Mouse (Mus musculus) MEL (cell line): Measurements from ENCODE around the gene Iqschfp. TPM values are rescaled to one million over a fixed set of nuclear protein-coding genes. Genes with fewer than 3 reads are reported as not detected.

Experiments used
- DNase-seq: peaks from one replicate; pipeline ENCODE4 v3.0.0; 2011; ENCODE audit warnings: low read depth, low spot score
- H3K27ac ChIP-seq: 2 replicates; pipeline ENCODE4 v1.5.1; 2012; ENCODE audit warnings: low read depth, mild to moderate bottlenecking, control low read depth, low read length, moderate library complexity; ENCODE audit not compliant: control insufficient read depth
- H3K27me3 ChIP-seq, 2 experiments: fragments of 150-350 bp in 1 of 2; sonication (generic) in 1 of 2; 2 replicates each; pipeline ENCODE4 v1.6.1; 2012; ENCODE audit warnings: low read length in 2 of 2, mild to moderate bottlenecking in 2 of 2, improper control_type of control experiment in 1 of 2, moderate library complexity in 1 of 2; ENCODE audit not compliant: insufficient read depth in 2 of 2, control insufficient read depth in 1 of 2
- H3K36me3 ChIP-seq, 2 experiments: 2 replicates each; pipeline ENCODE4 v1.6.1; 2012 to 2014; ENCODE audit warnings: low read length in 2 of 2, improper control_type of control experiment in 1 of 2, inconsistent platforms in 1 of 2, mild to moderate bottlenecking in 1 of 2; ENCODE audit not compliant: insufficient read depth in 2 of 2, control insufficient read depth in 1 of 2
- H3K4me1 ChIP-seq, 2 experiments: fragments of 150-350 bp in 1 of 2; sonication (generic) in 1 of 2; 2 replicates each; pipeline ENCODE4 v1.6.1; 2012; ENCODE audit warnings: low read length in 2 of 2, improper control_type of control experiment in 1 of 2, mild to moderate bottlenecking in 1 of 2; ENCODE audit not compliant: insufficient read depth in 2 of 2, control insufficient read depth in 1 of 2
- H3K4me3 ChIP-seq, 2 experiments: fragments of 150-350 bp in 1 of 2; sonication (generic) in 1 of 2; 2 replicates each; pipeline ENCODE4 v1.5.1; 2012; ENCODE audit warnings: low read depth in 2 of 2, low read length in 2 of 2, mild to moderate bottlenecking in 2 of 2, moderate library complexity in 2 of 2, control low read depth in 1 of 2, improper control_type of control experiment in 1 of 2; ENCODE audit not compliant: control insufficient read depth in 1 of 2, insufficient read depth in 1 of 2
- H3K79me2 ChIP-seq: 2 replicates; pipeline ENCODE4 v1.6.1; 2012; ENCODE audit warnings: mild to moderate bottlenecking, low read length, moderate library complexity; ENCODE audit not compliant: control insufficient read depth, poor library complexity, insufficient read depth
- H3K9ac ChIP-seq: 2 replicates; pipeline ENCODE4 v1.6.1; 2012; ENCODE audit warnings: low read depth, mild to moderate bottlenecking, control low read depth, low read length, moderate library complexity; ENCODE audit not compliant: control insufficient read depth, poor library complexity, severe bottlenecking
- H3K9me3 ChIP-seq: fragments of 150-350 bp; sonication (generic); replicated peaks from 2 replicates; pipeline ENCODE4 v1.6.1; 2012; ENCODE audit warnings: mild to moderate bottlenecking, low read length, improper control_type of control experiment, moderate library complexity; ENCODE audit not compliant: insufficient read depth
- CHD2 ChIP-seq: IDR thresholded peaks from 2 replicates; pipeline ENCODE4 v1.6.1; 2011; ENCODE audit warnings: low read length, improper control_type of control experiment
- EP300 ChIP-seq, 2 experiments: IDR thresholded peaks; 2 replicates each; pipeline ENCODE4 v1.6.1; 2011; ENCODE audit warnings: improper control_type of control experiment in 2 of 2, low read length in 2 of 2, low read depth in 1 of 2, mild to moderate bottlenecking in 1 of 2
- GABPA ChIP-seq: IDR thresholded peaks from 2 replicates; pipeline ENCODE4 v1.6.1; 2012; ENCODE audit warnings: low read depth, mild to moderate bottlenecking, inconsistent platforms, low read length, improper control_type of control experiment, moderate library complexity
- HCFC1 ChIP-seq: IDR thresholded peaks from 2 replicates; pipeline ENCODE4 v1.6.1; 2012; ENCODE audit warnings: low read depth, mild to moderate bottlenecking, inconsistent platforms, low read length, improper control_type of control experiment, moderate library complexity
- KAT2A ChIP-seq: conservative IDR thresholded peaks from 2 replicates; pipeline ENCODE4 v1.6.1; 2012; ENCODE audit warnings: low read depth, low read length, improper control_type of control experiment, inconsistent platforms
- MAX ChIP-seq: IDR thresholded peaks from 2 replicates; pipeline ENCODE4 v1.6.1; 2011; ENCODE audit warnings: low read length, improper control_type of control experiment
- MAZ ChIP-seq: IDR thresholded peaks from 2 replicates; pipeline ENCODE4 v1.6.1; 2012; ENCODE audit warnings: low read depth, mild to moderate bottlenecking, inconsistent platforms, low read length, improper control_type of control experiment
- MEF2A ChIP-seq: IDR thresholded peaks from 2 replicates; pipeline ENCODE4 v1.6.1; 2014; ENCODE audit warnings: low read depth, mild to moderate bottlenecking, inconsistent platforms, low read length, improper control_type of control experiment; ENCODE audit not compliant: poor library complexity, insufficient replicate concordance, severe bottlenecking; ENCODE audit errors: extremely low read depth
- MXI1 ChIP-seq: IDR thresholded peaks from 2 replicates; pipeline ENCODE4 v1.6.1; 2011; ENCODE audit warnings: mild to moderate bottlenecking, low read depth, low read length, improper control_type of control experiment
- MYB ChIP-seq: IDR thresholded peaks from 2 replicates; pipeline ENCODE4 v1.6.1; 2011; ENCODE audit warnings: mild to moderate bottlenecking, low read depth, low read length, improper control_type of control experiment
- MYC ChIP-seq: IDR thresholded peaks from 2 replicates; pipeline ENCODE4 v1.6.1; 2011; ENCODE audit warnings: low read depth, mild to moderate bottlenecking, low read length, improper control_type of control experiment, moderate library complexity
- NELFE ChIP-seq: IDR thresholded peaks from 2 replicates; pipeline ENCODE4 v1.6.1; 2011; ENCODE audit warnings: low read depth, low read length, improper control_type of control experiment
- NRF1 ChIP-seq: IDR thresholded peaks from 2 replicates; pipeline ENCODE4 v1.6.1; 2014; ENCODE audit warnings: low read depth, mild to moderate bottlenecking, inconsistent platforms, low read length, improper control_type of control experiment, moderate library complexity; ENCODE audit not compliant: poor library complexity, insufficient read depth, severe bottlenecking
- POLR2A ChIP-seq, 2 experiments: IDR thresholded peaks; 2 replicates each; pipeline ENCODE4 v1.6.1; 2011 to 2012; ENCODE audit warnings: low read length in 2 of 2, mild to moderate bottlenecking in 2 of 2, control low read depth in 1 of 2, improper control_type of control experiment in 1 of 2, low read depth in 1 of 2, moderate library complexity in 1 of 2; ENCODE audit not compliant: control insufficient read depth in 1 of 2, insufficient read depth in 1 of 2, poor library complexity in 1 of 2
- POLR2AphosphoS2 ChIP-seq: IDR thresholded peaks from 2 replicates; pipeline ENCODE4 v1.6.1; 2011; ENCODE audit warnings: low read length, improper control_type of control experiment
- POLR2AphosphoS5 ChIP-seq: IDR thresholded peaks from 2 replicates; pipeline ENCODE4 v1.6.1; 2012; ENCODE audit warnings: low read depth, borderline replicate concordance, mild to moderate bottlenecking, inconsistent platforms, low read length, moderate library complexity, mixed read lengths
- RCOR1 ChIP-seq: IDR thresholded peaks from 2 replicates; pipeline ENCODE4 v1.6.1; 2012; ENCODE audit warnings: low read depth, mild to moderate bottlenecking, inconsistent platforms, low read length, improper control_type of control experiment
- SIN3A ChIP-seq: IDR thresholded peaks from 2 replicates; pipeline ENCODE4 v1.6.1; 2012; ENCODE audit warnings: low read length, improper control_type of control experiment, inconsistent platforms
- SMC3 ChIP-seq: IDR thresholded peaks from 2 replicates; pipeline ENCODE4 v1.6.1; 2011; ENCODE audit warnings: low read depth, low read length, improper control_type of control experiment
- TBP ChIP-seq: IDR thresholded peaks from 2 replicates; pipeline ENCODE4 v1.8.0; 2011; ENCODE audit warnings: low read depth, low read length, improper control_type of control experiment
- TCF12 ChIP-seq: IDR thresholded peaks from 2 replicates; pipeline ENCODE4 v1.6.1; 2014; ENCODE audit warnings: low read depth, mild to moderate bottlenecking, inconsistent platforms, low read length, improper control_type of control experiment, moderate library complexity
- ZKSCAN1 ChIP-seq: IDR thresholded peaks from 2 replicates; pipeline ENCODE4 v1.6.1; 2012; ENCODE audit warnings: low read depth, mild to moderate bottlenecking, inconsistent platforms, low read length, improper control_type of control experiment, moderate library complexity
- ZNF384 ChIP-seq: IDR thresholded peaks from 2 replicates; pipeline ENCODE4 v1.6.1; 2012; ENCODE audit warnings: low read depth, mild to moderate bottlenecking, inconsistent platforms, low read length, improper control_type of control experiment
- polyA plus RNA-seq, 2 experiments: library from polyadenylated mRNA; stranded (reverse) in 1 of 2; unstranded in 1 of 2; fragments of >175 nt in 1 of 2; fragments of >200 nt in 1 of 2; gene quantifications; 2 replicates each; pipeline versions ENCODE4 v1.2.1 to v1.2.4; 2012; ENCODE audit warnings: low replicate concordance in 2 of 2, low read depth in 1 of 2; ENCODE audit not compliant: insufficient read length in 2 of 2, insufficient read depth in 1 of 2, missing spikeins in 1 of 2
- total RNA-seq: library from RNA; depleted of rRNA; stranded (reverse); fragments of 300-350 nt; gene quantifications from 2 replicates; pipeline ENCODE4 v1.2.3, GENCODE M21; 2012

The Iqschfp gene
- total and polyA plus RNA-seq, 3 experiments: not detected

DNA sequence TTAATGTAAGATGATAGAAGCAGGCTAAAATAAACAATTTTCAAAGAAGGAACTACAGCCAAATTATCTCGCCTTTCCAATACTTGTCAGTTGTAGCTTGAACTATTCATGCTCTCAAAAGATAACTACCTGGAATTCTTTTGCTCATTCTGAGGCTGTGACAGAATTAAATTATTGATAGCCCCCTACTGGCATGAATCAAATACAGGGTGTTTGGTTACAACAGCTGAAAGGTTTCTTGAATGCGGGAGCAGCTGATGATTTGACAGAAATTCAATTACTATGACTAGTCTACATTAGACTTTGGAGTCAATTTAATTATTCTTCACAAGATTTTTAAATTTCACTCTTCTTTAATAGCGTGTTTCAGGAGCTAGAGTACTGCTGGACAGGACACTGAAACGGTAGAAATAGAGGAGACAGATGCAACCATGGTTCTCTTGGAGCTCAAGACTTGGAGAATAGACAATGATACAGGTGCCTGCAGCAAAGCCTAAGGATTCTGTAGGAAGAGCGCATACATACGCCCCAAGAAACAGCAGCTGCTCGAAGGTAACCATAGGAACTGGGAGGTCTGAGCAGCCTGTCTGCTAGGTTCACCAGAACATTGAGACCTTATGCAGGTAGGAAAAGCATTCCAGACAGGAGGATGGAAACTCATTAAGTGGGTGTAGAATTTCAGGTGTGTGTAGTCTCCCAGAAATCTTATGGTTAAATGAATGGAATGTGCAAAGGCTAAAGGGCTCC, 485.6 kb downstream of the Iqschfp start:
- Histone ChIP-seq H3K9ac (no peak overlapping the region), H3K4me3 (no peak overlapping the region), H3K36me3 (no peaks in the 10 kb centered on the region), H3K27ac (no peak overlapping the region), H3K9me3 (no peaks in the 10 kb centered on the region), H3K27me3 (no peaks in the 10 kb centered on the region), H3K4me1 (0 out of 4 replicates have a peak, but pooled peaks cover 0 to 2% of the 10 kb centered on the region in 2 experiments), H3K79me2 (no peaks in the 10 kb centered on the region)
- peak; percentile 3 for DNase-seq
- TF ChIP-seq KAT2A (no peak), MYB (no peak), EP300 (IDR thresholded peaks at IDR 0.05; ENCODE audit: low read depth in 1 of 2, low read length in 2 of 2) (peak in 1 of 2 experiments; percentile 40; a peak in 1 of 4 replicates), ZNF384 (no peak), POLR2AphosphoS5 (no peak), MYC (no peak), RCOR1 (no peak)

GRCm38 (mm10) chr3:68378799-68379198, 486.8 kb downstream of the Iqschfp start:
- Histone ChIP-seq H3K27ac (no peak overlapping the region), H3K9ac (no peak overlapping the region), H3K4me1 (0 out of 4 replicates have a peak, but pooled peaks cover 0 to 2% of the 10 kb centered on the region in 2 experiments), H3K27me3 (no peaks in the 10 kb centered on the region), H3K9me3 (no peaks in the 10 kb centered on the region), H3K4me3 (no peak overlapping the region), H3K79me2 (no peaks in the 10 kb centered on the region), H3K36me3 (no peaks in the 10 kb centered on the region)
- TF ChIP-seq TBP (no peak), EP300 (IDR thresholded peaks at IDR 0.05; ENCODE audit: low read depth in 1 of 2, low read length in 2 of 2) (no peak), HCFC1 (no peak), RCOR1 (no peak), MEF2A (no peak), MXI1 (no peak), NELFE (no peak), NRF1 (no peak), GABPA (no peak), POLR2A (IDR thresholded peaks at IDR 0.05; ENCODE audit: control insufficient read depth in 1 of 2, insufficient read depth in 1 of 2, low read depth in 1 of 2, low read length in 2 of 2, poor library complexity in 1 of 2) (no peak), TCF12 (no peak), POLR2AphosphoS2 (no peak), ZKSCAN1 (no peak), SMC3 (no peak), CHD2 (no peak), MAX (no peak), SIN3A (no peak), MAZ (no peak), KAT2A (no peak)
- no peak for DNase-seq
